Mouse (Mus musculus): ENCODE measurements around the gene Edar.
A peak's percentile ranks its signal among the peaks of the same experiment; 100 is the strongest.
"Not testable (repeated sequence)": the region's sequence is repeated elsewhere in the genome, so short reads cannot be mapped to it uniquely, and the experiment has no call there.

Gene Edar

DNA sequence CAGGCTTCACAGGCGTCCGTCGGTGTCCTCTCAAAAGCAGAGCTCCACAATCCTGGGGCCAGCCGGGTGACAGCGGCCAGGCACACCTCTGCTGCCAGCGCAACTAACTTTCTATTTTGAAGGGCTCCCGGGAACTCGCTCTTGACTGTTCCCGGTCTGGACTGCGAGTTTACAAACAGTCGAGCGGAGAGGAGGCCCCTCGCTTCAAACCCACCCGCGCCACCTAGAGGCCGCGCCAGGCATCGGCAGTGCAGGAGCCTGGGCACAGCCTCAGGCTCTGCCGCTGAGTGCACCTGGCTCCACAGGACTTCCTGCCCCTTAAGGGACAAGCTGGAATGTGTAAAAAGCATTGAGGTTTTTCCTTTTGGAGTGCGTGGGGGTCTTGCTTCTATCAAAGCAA is at the start of gene Edar:
Edar (minus strand) TSS at position 122 of the 400 bp plus-strand sequence.
- peak; percentile 43 for DNase-seq

DNA sequence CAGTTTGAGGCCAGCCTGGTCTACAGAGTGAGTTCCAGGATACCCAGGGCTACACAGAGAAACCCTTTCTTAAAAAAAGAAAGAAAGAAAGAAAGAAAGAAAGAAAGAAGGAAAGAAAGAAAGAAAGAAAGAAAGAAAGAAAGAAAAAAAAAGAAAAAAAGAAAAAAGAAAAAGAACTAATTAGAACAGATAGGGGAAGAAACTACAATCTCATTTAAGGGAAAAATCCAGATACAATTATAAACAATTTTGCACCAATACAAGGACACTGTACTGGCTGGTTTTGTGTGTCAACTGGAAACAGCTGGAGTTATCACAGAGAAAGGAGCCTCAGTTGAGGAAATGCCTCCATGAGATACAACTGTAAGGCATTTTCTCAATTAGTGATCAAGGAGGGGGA is 42.7 kb upstream of the Edar start, which contains the start of gene Gm17542:
Gm17542 (minus strand) TSS at position 101 of the 400 bp plus-strand sequence.
- not testable (repeated sequence) for DNase-seq

DNA sequence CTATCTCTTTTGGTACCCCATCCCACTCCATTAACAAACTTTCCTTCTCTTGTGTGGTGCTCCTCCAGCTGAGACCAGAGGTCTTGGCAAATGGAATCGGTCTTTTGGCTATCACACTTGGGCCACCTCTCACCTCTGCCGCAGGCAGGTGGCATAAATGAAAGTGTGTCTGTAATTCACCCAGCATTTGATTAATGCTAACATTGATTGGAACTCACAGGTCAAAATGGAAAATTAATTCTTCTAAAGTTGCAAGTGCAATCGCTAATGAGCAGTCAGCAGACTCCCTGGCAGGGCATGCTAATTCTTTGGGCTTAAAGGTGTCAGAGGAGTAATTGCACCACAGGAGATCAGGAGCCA is 39.3 kb upstream of the Edar start:
- DNase-seq, result no peak

DNA sequence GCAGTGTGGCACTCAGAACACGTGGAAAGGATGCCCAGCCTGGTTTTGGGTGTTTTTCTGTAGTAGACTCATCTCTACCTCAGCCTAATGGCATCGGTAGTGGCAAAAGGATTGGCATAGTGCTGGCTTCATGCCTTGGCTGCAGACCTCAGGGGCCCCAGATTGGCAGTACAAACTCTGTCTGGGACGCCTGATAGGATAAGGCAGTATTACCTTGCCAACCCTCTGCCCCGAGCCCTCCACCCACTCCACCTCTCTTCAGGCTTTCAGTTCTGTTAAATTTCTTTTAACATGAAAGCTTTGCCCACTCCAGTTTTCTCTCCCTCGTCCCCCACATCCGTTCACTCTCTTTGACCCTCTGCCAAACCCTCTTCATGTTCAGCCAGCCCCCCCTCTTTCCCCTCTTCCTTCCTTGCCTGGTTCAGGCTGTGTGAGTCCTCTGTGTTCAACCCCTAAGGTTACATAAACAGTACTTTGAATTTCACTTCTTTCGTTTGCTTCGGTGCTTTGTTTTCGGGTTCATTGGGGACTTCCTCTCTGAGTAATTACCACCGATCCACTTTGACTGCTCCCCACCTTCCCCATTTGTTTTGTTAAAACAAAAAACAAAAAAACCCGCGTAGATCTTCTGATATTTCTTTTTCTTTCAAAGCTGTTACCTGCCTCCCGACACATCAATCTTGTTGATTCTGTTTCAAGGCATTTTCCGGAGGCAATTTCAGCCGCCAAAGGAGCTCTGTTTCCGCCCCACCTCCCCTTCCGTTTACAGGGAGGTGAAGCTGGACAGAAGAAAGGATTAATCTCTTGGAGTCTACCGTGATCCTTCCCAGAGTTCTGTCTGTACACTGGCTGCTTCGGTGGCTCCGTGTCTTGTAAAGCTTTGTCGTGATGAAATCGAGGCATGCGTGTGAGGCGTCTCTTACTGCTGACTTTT is 38.7 kb upstream of the Edar start:
- DNase-seq, result no peak

DNA sequence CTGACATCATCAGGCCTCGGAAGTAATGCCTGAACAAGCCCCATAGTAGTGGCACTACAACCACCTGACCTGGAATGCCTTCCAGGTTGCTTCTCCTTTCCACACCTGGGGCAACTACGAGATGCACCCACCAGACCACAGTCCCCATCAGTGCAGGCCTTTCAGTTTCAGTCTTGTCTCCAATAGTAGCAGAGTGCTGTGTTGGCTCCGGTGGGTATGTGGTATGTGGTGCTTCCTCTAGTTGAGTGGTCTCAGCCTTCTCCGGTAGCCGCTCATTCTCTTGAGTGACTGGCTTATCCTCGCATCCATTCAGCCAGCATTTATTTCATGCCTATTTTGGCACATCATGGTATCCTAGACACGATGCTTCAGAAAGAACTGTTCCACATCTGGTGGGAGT is 37.8 kb upstream of the Edar start:
- DNase-seq, result no peak

DNA sequence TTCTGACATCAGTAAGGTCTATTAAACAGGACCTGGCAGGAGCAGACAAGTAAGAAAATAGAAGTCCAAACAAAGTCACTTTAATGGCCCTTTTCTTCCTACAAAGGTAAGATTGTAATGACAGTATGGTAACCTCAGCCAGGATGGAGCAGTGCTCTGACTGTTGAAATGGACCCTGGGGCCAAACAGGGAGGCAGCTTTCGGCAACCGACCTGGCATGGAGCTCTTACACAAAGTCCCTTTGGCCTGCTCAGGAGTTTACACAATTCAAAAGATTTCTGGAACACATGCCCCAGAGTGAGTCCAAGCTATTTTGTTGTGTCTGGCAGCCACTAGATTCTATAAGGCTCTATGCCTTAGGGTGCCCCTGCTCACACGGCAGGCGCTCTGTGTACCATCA is 33.6 kb upstream of the Edar start:
- no peak for DNase-seq

DNA sequence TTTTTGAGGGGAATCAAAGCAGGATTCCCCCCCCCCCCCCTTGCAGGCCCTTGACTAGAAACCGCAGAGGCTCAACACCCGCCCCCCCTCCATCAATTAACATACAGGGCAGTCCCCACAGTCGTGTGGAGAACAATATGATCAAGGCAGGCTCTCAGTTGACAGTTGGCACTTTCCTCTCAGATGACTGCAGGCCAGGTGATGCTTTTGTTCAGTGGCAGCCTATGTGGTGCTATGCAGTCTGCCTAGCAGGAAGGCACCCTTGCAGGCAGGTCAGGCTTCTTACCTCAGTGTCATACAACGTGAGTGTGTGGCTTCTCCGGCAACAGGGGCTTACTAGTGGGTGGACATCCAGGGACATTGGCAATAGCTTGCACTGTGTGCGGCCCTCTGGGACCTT is 25.1 kb upstream of the Edar start:
- no peak for DNase-seq

DNA sequence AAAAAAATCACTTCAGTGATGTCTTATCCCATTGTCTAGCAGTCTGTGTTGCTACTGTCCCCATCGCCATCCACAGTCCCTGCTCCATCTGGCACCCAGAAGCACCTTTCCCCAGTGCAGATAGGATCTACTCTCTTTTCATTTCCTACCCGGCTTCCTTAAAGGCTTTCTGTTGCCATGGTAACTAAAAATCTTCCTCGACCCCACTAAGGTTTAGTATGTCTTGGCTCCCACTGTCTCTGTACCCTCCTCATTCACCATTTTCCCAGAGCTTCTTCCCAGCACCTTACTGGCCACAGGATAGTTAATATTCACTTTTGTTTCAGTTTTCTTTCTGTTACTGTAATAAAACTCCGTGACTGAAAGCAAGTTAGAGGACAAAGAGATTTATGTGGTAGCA is 24.7 kb upstream of the Edar start:
- DNase-seq, result no peak

DNA sequence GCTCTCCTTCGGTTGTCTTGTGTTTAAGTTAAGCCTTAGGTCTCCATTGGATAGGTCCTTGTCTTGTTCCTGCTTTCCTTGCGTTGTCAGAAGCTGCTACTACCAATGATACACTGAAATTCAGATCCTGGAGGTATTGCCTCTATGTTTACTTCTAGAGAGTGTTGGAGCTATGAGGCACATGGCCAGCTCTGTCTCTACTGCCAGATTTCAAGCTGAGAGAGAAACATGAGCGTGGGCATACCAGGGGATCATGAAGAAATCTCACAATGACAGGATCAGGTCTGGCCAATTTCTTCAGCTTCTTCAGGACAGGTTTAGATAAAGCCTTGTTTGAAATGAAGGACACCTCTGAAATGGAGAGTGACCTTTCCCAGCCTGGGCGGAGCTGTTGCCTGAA is 23.5 kb upstream of the Edar start:
- no peak for DNase-seq

DNA sequence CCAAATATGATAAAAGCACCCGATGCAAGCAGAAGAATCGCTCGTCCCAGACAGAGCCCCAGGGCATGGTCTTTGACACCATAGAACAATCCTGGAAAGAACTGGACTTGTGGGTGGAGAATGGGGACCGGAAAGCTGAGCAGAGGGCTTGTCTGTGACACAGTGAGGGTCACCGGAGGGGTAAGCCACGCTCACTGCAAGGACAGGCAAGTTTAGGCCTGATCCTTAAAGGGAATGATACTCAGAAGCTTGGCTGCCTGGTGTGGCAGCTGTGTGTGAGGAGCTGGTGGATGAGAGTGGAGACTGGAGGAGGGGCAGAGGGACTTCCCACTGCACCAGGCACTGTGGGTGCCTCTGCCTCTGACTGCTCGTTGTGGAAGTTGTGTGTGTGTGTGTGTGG is 15.6 kb upstream of the Edar start:
- DNase-seq, result no peak

DNA sequence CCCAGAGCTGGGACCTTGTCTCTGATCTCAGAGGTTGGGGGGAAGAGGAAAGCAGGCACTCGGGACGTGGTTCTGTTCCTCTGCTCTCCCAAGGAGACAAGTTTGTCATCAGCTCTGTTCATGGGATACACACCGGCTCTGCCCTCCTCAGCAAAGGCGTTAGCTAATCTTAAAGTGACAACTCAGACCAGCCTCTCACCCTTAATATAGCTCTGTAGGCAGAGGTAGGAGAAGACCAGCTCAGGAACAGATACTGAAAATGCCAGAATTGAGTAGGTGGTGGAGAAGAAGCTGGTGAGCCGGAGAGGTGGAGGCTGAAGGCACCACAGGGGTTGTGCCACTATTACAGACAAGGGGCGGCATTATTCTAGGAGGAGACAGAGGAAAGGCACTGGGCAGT is 3.8 kb upstream of the Edar start:
- DNase-seq, result no peak

DNA sequence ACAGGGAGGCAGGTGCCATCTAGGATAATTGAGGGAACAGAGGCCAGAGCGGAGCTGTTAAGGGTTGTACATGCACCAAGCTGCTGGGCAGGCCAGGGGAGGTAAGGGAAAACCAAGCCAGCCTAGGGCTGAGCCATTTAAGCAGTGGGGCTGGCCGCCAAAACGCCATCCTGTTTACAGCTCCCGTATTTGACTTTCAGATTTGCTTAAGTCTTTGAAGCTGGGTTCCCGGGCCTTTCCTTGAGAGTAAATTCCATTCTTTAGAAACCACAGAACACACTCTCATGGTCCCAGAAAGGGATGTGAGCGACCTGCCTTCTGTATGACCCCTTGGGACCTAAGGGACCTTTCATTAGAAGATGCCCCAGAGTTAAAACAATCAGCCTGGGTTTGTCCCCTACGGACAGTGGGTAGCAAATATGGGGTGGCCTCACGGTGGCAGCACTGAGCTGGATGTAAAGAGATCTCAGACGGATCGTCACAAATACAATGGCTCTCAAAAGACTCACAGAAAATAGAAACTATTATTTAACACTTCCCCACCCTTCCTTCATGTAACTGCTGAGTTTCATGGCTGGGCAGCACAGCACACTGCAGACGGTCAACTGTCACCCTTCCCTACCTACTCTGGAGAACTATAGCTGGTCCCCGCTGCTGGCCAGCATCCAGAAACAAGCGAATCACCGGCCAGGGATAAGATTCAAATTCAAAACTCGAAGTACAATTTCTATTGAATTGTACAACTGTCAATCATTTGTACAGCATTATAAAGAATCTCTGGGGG is 2.0 kb downstream of the Edar start:
- DNase-seq, result peak; percentile 42

DNA sequence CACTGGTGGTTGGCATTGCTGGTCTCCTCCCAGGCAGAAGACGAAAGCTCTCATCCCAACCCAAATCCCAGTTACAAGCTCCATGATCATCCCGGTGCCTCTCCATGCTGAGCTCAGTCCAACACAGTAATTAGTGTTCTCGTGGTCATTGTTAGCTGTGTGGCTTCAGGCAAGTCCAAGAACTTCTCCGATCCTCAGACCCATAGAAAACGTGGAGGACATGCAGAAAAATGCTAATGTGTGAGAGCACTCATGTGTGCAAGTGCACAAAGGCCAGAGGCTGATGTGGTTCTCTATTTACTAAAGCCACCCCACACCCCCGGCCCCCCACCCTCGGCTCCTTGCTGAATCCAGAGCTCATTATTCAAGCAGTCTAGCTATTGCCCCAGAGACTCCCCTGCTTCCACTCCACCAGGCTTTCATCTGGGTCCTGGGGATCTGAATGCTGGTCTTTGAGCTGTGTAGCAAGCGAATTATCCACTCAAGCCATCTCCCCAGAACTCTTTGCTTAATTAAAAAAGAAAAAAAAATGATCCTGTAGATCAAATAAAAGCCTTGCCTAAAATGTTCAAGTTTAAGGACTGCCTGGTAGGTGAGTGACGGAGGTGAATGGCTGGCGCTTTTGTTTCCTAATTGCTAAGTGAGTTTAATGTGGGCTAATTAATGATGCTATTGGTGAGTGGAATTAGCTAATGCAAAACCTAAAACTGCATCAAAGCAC is 2.7 kb downstream of the Edar start:
- DNase-seq, result no peak

DNA sequence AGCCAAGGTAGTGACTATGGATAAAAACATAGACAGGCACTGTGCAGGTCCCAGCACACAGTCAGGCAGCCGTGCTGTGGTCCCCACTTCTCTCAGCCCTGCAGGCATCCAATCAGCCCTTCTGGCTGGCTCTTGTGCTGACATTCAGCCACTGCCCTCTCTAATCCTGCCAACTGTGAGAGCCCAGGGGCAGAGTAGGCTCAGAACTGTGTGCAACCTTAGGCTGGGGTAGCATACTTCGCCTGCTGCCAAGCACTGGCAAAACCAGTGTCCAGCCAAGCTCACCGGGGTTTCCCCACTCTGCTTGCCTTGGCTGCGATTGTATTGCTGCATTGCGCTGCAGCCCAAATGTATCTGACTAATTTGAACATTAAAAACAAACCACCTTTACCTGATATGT is 11.6 kb downstream of the Edar start:
- DNase-seq, result no peak

DNA sequence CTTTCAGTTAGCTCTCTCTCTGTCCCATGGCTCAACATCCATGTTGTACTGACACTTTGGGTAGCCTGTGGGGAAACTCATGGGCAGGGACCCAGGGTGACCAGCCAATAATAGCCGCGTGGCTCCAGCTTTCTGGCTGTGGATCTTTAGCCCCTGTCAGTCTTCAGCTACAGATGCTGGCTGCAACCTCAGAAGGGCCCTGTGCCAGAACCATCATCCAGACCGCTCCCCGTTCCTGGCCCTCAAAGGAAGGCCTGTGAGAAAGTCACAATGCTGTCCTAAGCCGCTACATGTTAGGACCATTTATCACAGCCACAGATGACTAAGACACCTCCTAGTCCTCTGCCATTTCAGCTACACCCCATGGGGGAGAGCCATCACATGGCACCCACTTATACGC is 12.0 kb downstream of the Edar start:
- DNase-seq, result no peak

DNA sequence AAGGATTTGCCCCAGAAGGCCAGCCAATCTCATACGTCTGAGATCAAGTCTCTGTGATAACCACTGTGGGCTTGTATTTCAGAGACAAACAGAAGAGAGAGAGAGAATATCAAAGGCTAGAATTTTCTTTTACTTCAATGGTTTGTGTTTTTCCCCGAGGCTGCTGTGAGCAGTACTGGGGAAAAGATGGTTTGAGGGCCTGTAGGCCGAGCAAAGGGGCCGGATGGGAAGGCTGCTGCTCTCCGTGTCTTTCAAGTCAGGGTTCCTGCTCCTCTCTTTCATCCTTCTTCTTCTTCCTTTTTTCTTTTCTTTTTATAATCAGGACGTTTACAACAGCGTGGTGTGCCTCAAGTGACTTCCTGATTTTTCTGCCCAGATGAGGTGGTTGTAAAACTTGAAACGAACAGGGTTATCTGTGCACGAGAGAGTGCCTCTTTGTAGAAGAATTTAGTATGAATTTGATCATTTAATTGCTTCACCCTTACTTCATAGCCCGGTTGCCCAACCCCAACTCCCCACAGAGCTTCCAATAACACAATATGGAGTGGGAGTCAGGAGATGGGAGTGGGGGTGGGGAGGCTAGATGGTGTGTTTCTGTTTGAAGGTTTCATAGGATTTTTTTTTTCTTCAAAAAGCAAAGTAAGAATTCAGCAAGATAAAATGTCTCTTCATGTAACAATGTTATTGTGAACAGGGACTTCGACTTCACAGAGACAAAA is 16.0 kb downstream of the Edar start:
- no peak for DNase-seq

DNA sequence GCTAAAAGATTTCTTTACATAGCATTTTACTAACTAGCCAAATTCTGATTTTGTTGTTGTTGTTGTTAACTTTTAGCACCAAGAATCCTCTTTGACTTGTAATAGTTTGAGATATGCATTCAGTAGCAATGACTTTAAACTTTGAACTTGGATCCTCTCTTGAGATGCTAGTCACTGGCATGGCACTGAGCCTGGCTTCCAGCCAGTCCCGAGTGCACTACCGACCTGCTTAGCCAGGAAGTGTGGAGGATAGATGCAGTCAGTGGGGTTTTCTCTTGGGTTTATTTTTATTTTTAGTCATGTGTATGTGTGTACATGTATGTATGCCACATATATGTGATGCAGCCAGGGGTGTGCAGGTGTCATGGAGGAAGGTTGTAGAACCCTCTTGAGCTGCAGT is 17.7 kb downstream of the Edar start:
- DNase-seq, result no peak

DNA sequence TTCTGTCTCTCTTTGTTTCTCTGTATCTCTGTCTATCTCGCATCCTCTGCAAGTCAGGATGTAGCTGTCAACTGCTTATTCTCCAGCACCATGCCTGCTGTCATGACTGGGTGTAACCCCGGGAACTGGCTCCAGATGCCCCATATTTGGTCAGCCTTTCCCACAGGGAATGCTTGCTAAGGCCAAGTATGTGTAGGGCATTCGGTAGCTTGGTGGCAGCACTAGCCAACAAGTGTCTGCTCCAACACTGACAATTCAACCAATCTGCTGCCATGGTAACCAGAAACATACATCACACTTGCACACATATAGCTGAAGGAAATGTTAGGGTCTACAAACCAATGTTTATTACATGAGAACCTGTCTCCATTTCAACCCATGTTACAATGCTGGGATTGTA is 21.8 kb downstream of the Edar start:
- no peak for DNase-seq

DNA sequence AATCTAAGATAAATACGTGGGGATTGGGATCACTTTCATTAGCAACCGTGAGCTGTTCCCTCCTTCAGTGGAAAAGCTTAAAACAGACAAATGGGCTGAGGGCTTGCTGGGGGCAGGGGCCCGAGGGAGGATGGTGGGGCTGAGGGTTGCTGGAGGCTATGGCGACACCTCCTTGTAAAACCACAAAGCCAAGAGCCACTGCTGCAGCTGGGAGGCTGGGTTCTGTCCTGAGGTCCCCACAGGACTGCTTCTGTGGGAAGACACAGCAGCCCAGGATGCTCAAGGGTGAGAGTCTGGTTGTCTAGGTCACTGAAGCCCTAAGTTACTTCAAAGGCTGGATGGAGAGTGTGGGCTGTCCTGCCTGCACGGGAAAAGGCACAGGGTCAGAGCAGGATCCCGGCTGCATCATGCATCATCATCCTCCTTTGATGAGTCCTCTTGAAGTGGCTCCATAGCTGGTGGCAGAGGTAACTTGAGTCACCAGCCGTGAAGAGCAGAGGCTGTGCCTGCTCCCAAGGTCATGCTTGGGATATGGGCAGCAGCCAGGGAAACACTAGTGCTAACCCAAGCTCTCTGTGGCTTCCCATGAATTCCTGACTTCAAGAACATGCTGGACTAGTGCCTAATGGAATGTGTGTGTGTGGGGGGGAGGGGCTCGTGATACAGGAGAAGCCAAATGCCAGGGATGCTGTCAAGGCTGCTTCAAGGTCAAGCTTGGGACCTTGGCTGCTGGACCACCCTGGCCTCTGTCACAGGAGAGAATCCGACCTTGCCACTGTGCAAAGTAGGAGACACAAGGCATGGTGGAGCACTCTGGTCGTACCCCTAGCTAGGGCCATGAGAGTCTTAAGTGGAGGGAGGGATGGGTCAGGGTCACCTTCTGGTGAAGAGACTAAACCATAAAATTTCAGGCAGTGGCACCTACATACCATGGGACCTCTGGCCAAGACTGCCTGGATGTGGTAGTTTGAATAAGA is 22.7 kb downstream of the Edar start:
- no peak for DNase-seq

DNA sequence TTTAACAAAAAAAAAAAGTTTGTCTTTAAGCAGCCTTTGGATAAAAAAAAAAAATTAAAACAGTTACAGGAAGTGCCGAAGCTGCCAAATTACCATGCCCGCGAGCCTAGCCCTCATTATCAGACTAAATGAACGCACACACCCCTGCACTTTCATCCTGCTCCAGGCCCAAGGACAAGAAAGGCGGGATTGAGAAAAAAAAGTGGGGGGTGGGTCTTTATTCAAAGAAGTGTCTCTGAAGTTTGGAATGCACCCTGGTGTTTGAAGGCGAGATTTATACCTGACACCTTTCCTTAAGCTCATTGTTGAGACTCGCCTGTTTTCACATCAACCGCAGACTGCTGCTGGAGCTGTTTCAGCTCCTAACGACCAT is 23.4 kb downstream of the Edar start:
- DNase-seq, result no peak

DNA sequence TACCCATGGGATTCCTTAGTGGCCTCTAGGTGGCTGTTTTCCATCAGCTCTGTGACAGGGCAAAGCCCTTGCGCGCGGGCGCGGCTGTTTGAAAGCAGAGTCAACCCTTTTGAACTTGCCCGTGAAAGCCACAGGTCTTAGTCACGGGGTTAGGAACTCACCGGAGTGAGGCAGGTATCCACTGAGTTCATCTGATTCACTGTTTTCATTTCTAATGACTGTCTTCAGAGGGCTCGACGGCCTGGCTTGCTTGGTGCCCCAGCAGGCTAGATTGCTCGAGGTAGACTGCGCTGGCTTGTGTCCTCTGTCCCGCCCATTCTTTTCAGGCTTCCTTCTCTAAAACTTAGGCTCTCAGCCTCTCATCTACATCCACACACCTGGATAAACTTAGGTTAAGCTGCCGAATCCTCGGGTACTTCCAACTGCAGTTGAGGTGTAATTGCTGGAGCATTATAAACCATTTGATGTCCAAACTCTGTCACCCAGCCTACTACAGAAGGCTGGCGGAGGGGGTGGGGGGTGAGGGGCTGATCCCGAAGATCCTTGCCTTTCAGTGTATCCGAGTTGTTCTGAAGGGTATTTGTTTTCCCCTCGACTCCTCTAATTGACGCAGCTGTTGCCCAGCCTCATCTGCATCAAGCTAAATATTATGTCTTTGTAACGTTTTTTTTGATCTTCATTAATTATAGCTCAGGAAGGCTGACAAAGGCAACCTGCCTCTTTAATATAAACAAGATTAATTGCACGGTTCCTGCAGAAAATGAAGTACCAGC is 24.0 kb downstream of the Edar start:
- no peak for DNase-seq

All from cerebellum, adult 11 months (tissue).